Mouse (Mus musculus) CD8-positive naive resting alpha-beta T cell, adult 2 months (primary cell): Measurements from ENCODE around the gene Zfp810.

Source experiments
- DNase-seq, 2 experiments: peaks; one replicate each; pipeline ENCODE4 v3.0.0; 2022; ENCODE audit warnings: low read depth in 2 of 2, low spot score in 2 of 2

Zfp810 gene

DNA sequence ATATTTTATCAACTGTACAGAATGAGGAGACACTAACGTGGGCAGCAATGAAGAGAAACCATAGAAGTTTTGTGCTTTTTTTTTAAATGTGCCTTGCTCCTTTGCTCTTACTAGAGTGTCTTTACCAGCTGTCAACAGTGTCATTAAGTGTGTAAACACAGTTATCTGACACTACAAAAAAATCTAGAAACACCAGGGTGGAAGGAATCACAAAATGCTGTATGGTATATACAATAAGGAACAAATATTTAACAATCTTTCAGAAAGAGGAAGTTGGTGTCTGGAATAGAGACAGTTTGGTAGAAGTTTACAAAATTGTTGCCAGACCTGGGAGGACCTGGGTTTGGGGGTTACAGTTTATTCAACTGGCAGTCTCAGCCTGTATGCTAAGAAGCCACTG, 45.9 kb downstream of the Zfp810 start:
- DNase-seq: no peak

- no peak for DNase-seq
These were observed 47.4 kb downstream of the Zfp810 start for GRCm38 (mm10) chr9:22260092-22260422.

DNA sequence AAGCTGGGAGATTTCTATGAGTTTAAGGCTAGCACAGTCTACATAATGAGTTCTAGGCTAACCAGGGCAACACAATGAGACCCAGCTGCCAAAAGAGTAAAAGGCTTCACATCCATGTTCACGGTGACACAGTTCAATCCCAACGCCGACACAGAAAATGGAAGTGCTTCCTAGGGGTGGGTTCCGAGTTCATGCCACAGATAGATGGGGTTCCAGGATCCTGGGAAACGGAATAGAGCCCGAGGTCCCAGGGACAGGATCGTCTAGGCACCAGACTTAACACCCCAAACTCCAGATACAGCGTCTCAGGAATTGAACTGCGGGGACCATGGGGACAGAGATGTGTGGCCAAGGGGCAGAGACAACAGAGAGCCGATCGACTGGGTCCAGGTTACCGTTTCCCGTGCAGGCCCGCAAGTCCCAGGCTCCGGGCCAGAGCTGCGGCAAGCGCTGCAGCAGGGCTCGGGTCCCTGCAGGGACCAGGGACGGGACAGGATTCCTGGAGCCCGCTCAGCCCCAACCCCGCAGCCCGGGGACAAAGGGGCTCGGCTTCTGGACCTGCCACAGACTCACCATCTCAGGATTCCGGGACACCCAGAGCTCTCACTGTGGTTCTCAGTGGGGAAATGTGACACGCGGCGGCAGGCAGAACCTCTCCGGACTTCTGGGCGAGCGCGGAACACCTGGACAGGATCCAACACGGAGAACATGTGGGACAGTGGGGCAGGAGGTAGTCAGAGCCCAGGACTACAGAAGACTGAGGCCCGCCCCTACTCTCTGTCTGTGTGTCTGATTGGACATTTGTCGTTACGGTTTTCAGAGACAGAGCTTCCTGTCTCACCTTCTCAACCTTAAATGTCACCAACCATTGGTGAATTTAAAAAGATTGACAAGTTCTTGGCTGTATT, 48.0 kb downstream of the Zfp810 start, which contains the start of gene Zfp599:
Zfp599 (minus strand) TSS at position 712 of the 908 bp plus-strand sequence.
- peak; percentile 25 to 64 for DNase-seq

DNA sequence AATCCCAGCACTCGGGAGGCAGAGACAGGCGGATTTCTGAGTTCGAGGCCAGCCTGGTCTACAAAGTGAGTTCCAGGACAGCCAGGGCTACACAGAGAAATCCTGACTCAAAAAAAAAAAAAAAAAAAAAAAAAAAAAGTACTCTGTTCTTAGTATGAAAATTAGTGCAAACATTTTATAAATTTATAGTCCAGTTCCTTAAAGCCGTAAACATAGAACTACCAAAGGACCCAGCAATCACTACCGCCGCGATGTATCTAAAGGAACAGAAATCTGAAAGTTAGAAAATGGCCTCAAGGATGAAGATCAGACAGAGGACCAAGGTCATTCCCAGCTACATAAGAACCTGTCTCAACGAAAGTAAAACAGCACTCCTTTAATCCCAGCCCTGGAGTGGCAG, 48.7 kb downstream of the Zfp810 start:
- DNase-seq: no peak

GRCm38 (mm10) chr9:22256579-22256978, 50.9 kb downstream of the Zfp810 start:
- no peak for DNase-seq

- DNase-seq: no peak
These were observed 63.2 kb downstream of the Zfp810 start for GRCm38 (mm10) chr9:22244242-22244641.

DNA sequence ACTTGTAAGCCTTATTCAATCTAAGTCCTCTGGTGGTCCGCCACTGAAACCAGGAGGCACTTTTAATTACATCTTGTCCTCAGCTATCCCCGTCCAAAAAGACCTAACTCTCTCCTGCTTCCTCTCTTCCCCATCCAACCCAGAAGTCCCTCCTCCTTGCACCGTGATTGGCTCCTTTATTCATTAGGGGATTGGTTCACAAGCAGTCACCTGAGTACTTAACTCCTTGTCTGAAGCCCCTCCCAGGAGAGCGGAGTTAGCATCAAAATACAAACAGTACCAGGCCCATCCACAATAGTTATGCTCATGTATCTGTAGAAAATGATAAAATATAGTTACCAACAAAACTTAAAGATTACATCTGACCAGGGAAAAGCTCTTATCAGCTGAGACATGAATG, 67.4 kb downstream of the Zfp810 start:
- no peak for DNase-seq

- no peak for DNase-seq
These were observed 76.9 kb downstream of the Zfp810 start for GRCm38 (mm10) chr9:22230556-22230955.

- DNase-seq: no peak
These were observed 77.4 kb downstream of the Zfp810 start for GRCm38 (mm10) chr9:22230061-22230460.

DNA sequence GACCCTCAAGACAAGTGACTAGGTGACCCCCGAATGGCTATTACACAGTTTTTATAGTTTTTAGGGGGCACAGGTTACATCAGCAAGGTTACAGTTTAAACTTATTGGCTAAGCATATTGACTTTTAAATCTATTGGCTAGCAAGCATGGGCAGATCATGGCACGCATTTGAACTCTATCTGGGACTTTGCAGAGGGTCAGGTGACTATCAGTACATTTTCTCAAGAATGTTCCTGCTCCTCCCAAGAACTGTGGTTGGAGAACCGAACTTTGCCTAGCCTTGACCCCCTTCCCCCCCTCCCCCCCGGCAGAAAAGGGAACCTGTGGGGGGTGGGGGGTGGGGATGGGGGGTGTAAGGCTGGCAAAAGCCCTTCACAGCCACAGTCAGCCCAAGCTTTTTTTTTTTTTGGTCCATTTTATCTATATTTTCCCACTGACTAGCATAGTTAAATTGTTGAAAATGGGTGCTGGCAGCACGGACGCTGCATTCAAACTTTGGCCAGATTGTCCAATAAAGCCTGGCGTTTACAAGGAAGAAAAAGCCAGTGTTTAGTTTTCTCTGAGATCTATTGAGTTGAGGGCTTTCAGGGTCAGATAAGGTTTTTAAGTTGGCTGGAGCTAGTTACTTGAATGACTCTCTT, 77.9 kb downstream of the Zfp810 start:
- DNase-seq: no peak

GRCm38 (mm10) chr9:22226846-22227245, 80.6 kb downstream of the Zfp810 start:
- no peak for DNase-seq
